ENCODE assay signal across 14 mouse cellular contexts in genomic region chr5:148578353-148578752, GRCm38 (mm10).
"Had no signal": no experiment of that assay in that cellular context is flagged by ENCODE, and none has a peak within 500 bp of the region (broad histone marks: within the 10 kb centered on the region; RNA-seq: fewer than 3 reads in every experiment).

No protein-coding gene starts in this region.

- H3K4me1 ChIP-seq: limb, embryonic 15.5 days; lung, embryonic 15.5 days had no signal

- DNase-seq: kidney, postnatal 10 days; kidney, postnatal 36 days; liver, postnatal 0 days; lung, postnatal 14 days; lung, postnatal 4 days; midbrain, embryonic 14.5 days; thymus, adult 18-20 months; thymus, postnatal 36 days had no signal

- ATAC-seq: intestine, postnatal 0 days; liver, postnatal 0 days had no signal

- H3K27me3 ChIP-seq: limb, embryonic 15.5 days; lung, embryonic 15.5 days had no signal

- H3K4me2 ChIP-seq: limb, embryonic 15.5 days; liver, embryonic 11.5 days; lung, embryonic 15.5 days; midbrain, embryonic 11.5 days had no signal

- H3K36me3 ChIP-seq: limb, embryonic 15.5 days; lung, embryonic 15.5 days had no signal

- H3K9ac ChIP-seq: limb, embryonic 15.5 days; liver, embryonic 14.5 days; liver, postnatal 0 days; lung, embryonic 15.5 days had no signal

- H3K9me3 ChIP-seq: limb, embryonic 15.5 days; lung, embryonic 15.5 days had no signal

- H3K4me3 ChIP-seq: limb, embryonic 15.5 days; lung, embryonic 15.5 days had no signal

- H3K27ac ChIP-seq: limb, embryonic 15.5 days; liver, embryonic 14.5 days; lung, embryonic 15.5 days had no signal
